In the genomic region with DNA sequence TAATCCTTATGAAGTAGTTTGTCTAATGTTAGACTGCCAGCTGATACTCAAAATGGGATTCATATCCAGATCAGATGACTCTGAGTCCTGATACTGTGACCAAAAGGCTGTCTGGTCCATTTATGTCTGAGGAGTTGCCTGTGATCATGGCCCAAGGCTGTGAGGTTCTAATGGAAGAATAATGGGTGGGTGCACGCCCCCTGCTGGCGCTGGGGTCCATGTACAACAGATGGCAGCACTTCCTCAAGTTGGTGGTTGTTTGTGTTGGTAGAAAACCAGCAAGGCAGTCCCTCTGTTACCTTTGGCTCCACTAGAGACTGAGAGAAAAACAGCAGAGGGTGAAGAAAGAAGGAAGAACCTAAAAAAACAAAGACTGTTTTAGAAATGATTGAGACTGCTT, we compare ENCODE assay signal across 8 mouse cellular contexts.
DNase-seq lines count a peak whose midpoint lies in the region; ATAC-seq and TF ChIP-seq lines count a peak whose summit lies in the region.

No protein-coding gene starts in this region.

- no peaks in the 10 kb centered on the region for H3K27me3 ChIP-seq in heart, postnatal 0 days (ENCODE audit: control insufficient read depth, insufficient read depth, low read length)

- H3K36me3 ChIP-seq in heart, postnatal 0 days (replicated peaks; ENCODE audit: control insufficient read depth, insufficient read depth, low read length): peaks cover 39% of the 10 kb centered on the region

- H3K4me1 ChIP-seq in heart, postnatal 0 days (ENCODE audit: control insufficient read depth, insufficient read depth): peaks cover 7% of the 10 kb centered on the region; the same call in 1 of the 2 replicates

- no peak overlapping the region for H3K9ac ChIP-seq in heart, postnatal 0 days (replicated peaks; ENCODE audit: low read depth, low read length)

- DNase-seq in ovary, adult 18-20 months (ENCODE audit: low spot score): peak; percentile 48
- no peak for DNase-seq in ovary, postnatal 10 days (ENCODE audit: low spot score)
- DNase-seq in adrenal gland, adult 18-20 months (ENCODE audit: low spot score in 2 of 2): peak; percentile 53 to 71
- peak; percentile 75 for DNase-seq in embryo, embryonic 10.5 days (ENCODE audit: low spot score)
- peak; percentile 67 for DNase-seq in heart, postnatal 0 days (ENCODE audit: low spot score)
- peak; percentile 70 to 72 for DNase-seq in left cerebral cortex, postnatal 14 days (ENCODE audit: low spot score in 2 of 2)
- DNase-seq in retina, embryonic 14.5 days (ENCODE audit: low spot score): peak; percentile 79
- DNase-seq in T-cell, adult 2 months (ENCODE audit: low spot score): no peak

- H3K4me2 ChIP-seq in heart, postnatal 0 days (ENCODE audit: low read depth, low read length): no peak overlapping the region

- 11% methylated on average over 2 of the region's 2 CpGs for WGBS in heart, postnatal 0 days

- TF ChIP-seq EP300 in heart, postnatal 0 days (IDR thresholded peaks at IDR 0.05; ENCODE audit: low read depth): no peak

- H3K4me3 ChIP-seq in heart, postnatal 0 days (ENCODE audit: low read depth, low read length): no peak overlapping the region

- no peak overlapping the region for H3K27ac ChIP-seq in heart, postnatal 0 days (ENCODE audit: low read depth)

- peak; percentile 82 for TF ChIP-seq CTCF in heart, postnatal 0 days (IDR thresholded peaks at IDR 0.05; ENCODE audit: low read depth)

- intact Hi-C loops in left cerebral cortex, postnatal 14 days (cut with DNase I): no loop called here

- no peaks in the 10 kb centered on the region for H3K9me3 ChIP-seq in heart, postnatal 0 days (replicated peaks; ENCODE audit: control insufficient read depth, low read length)

- no peak for ATAC-seq in heart, postnatal 0 days (ENCODE audit: insufficient read depth, low read depth)

Comparison
In these comparisons a context has a peak if more than half of its experiments do, and no peak if none do; other contexts are left out.
1. DNase-seq: peak in ovary, adult 18-20 months (single experiment), adrenal gland, adult 18-20 months (2 of 2), embryo, embryonic 10.5 days (single experiment), heart, postnatal 0 days (single experiment), left cerebral cortex, postnatal 14 days (2 of 2) and retina, embryonic 14.5 days (single experiment); none in ovary, postnatal 10 days (single experiment) and T-cell, adult 2 months (single experiment).